Mouse (Mus musculus): ENCODE results near the gene Sesn2. TPM values are rescaled to one million over a fixed set of nuclear protein-coding genes. Genes with fewer than 3 reads are reported as not detected.
"Not testable (repeated sequence)": the region's sequence is repeated elsewhere in the genome, so short reads cannot be mapped to it uniquely, and the experiment has no call there.

Sesn2 gene
- polyA plus RNA-seq, 2 experiments: 5.9 to 6.4 TPM

DNA sequence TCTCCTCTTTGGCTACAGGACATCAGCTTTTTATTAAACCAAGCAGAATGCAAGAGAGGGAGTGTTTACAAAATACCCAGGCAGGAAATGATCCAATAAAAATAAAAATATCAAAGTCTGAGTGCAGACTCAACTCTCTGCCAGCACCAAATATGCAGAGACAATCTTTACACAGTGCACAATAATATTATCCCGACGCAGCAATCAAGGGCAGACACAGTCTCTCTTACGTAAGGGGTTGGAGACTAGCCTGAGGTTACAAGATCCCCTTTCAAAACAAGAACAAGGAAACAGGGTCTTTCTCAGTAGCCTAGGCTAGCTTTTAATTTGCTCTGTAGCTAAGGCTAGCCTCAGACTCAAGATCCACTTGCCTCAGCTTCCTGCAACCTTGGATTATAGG, 21.8 kb downstream of the Sesn2 start:
- no peak overlapping the region for H3K27ac ChIP-seq (replicated peaks; ENCODE audit: low read depth, low read length)
- H3K9ac ChIP-seq (ENCODE audit: low read depth, low read length, severe bottlenecking): no peak overlapping the region
- DNase-seq (ENCODE audit: low spot score): no peak
- ATAC-seq (ENCODE audit: low FRiP score, low read depth): no peak
- no peak overlapping the region for H3K4me3 ChIP-seq (replicated peaks; ENCODE audit: low read length)
- no peaks in the 10 kb centered on the region for H3K27me3 ChIP-seq (ENCODE audit: control insufficient read depth, insufficient read depth, low read length)
- H3K9me3 ChIP-seq (ENCODE audit: control insufficient read depth, low read length): no peaks in the 10 kb centered on the region
- H3K4me1 ChIP-seq (ENCODE audit: control insufficient read depth, insufficient read depth, low read length): no peaks in the 10 kb centered on the region
- WGBS: 43% methylated on average over 3 of the region's 3 CpGs
- TF ChIP-seq POLR2A (IDR thresholded peaks at IDR 0.05; ENCODE audit: borderline replicate concordance, extremely low read depth, insufficient read depth, insufficient read length): no peak
- H3K4me2 ChIP-seq (replicated peaks; ENCODE audit: low read depth, low read length, severe bottlenecking): no peak overlapping the region
- 0 out of 2 replicates have a peak, but pooled peaks cover 3% of the 10 kb centered on the region for H3K36me3 ChIP-seq (ENCODE audit: control insufficient read depth, insufficient read depth, low read length)

DNA sequence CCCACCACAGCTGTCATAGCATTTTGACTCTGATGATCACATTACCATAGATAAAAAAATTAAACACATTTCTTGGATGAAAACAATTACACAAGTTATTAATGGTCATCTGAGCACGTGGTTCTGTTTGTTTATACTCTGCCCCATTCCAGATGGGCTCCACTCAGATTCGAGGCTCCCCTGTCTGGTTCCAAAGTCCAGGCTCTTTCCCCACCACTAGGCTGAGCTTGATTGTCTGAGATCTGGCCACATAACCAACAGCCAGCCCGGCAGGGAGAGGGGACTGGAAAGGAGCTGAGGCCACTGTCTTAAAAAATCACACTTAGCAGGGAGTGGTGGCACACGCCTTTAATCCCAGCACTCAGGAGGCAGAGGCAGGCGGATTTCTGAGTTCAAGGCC, 25.5 kb downstream of the Sesn2 start:
- no peak for DNase-seq (ENCODE audit: low spot score)
- TF ChIP-seq POLR2A (IDR thresholded peaks at IDR 0.05; ENCODE audit: borderline replicate concordance, extremely low read depth, insufficient read depth, insufficient read length): no peak
- H3K36me3 ChIP-seq (ENCODE audit: control insufficient read depth, insufficient read depth, low read length): no peaks in the 10 kb centered on the region
- no peak overlapping the region for H3K27ac ChIP-seq (replicated peaks; ENCODE audit: low read depth, low read length)
- H3K4me3 ChIP-seq (replicated peaks; ENCODE audit: low read length): no peak overlapping the region
- no peak for ATAC-seq (ENCODE audit: low FRiP score, low read depth)
- H3K9ac ChIP-seq (ENCODE audit: low read depth, low read length, severe bottlenecking): no peak overlapping the region
- no peak overlapping the region for H3K4me2 ChIP-seq (replicated peaks; ENCODE audit: low read depth, low read length, severe bottlenecking)
- H3K9me3 ChIP-seq (ENCODE audit: control insufficient read depth, low read length): no peaks in the 10 kb centered on the region
- H3K27me3 ChIP-seq (ENCODE audit: control insufficient read depth, insufficient read depth, low read length): no peaks in the 10 kb centered on the region
- H3K4me1 ChIP-seq (ENCODE audit: control insufficient read depth, insufficient read depth, low read length): no peaks in the 10 kb centered on the region
- 63% methylated on average over 5 of the region's 5 CpGs for WGBS

DNA sequence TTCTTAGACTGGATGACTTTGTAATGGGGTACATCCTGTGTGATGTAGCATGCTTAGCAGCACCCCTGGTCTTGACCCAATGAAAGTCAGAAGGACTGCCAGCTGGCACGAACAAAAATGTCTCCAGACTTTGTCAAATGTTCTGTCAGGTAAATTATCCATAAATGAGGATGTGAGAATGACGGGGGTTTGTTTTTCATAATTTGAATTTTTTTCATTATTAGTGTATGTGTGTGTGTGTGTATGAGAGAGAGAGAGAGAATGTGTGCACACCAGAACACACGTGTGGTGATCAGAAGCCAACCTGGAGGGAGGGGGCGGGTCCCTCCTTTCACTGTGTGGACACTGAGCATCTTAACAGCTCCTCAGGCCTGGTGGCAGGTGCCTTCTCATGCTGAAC, 26.1 kb downstream of the Sesn2 start:
- Histone ChIP-seq H3K4me2 (replicated peaks; ENCODE audit: low read depth, low read length, severe bottlenecking) (no peak overlapping the region), H3K36me3 (ENCODE audit: control insufficient read depth, insufficient read depth, low read length) (no peaks in the 10 kb centered on the region), H3K4me3 (replicated peaks; ENCODE audit: low read length) (no peak overlapping the region), H3K27me3 (ENCODE audit: control insufficient read depth, insufficient read depth, low read length) (no peaks in the 10 kb centered on the region), H3K9me3 (ENCODE audit: control insufficient read depth, low read length) (no peaks in the 10 kb centered on the region), H3K9ac (ENCODE audit: low read depth, low read length, severe bottlenecking) (no peak overlapping the region), H3K4me1 (ENCODE audit: control insufficient read depth, insufficient read depth, low read length) (no peaks in the 10 kb centered on the region), H3K27ac (replicated peaks; ENCODE audit: low read depth, low read length) (no peak overlapping the region)
- DNase-seq (ENCODE audit: low spot score): no peak
- 74% methylated on average over 4 of the region's 4 CpGs for WGBS
- no peak for TF ChIP-seq POLR2A (IDR thresholded peaks at IDR 0.05; ENCODE audit: borderline replicate concordance, extremely low read depth, insufficient read depth, insufficient read length)
- no peak for ATAC-seq (ENCODE audit: low FRiP score, low read depth)

DNA sequence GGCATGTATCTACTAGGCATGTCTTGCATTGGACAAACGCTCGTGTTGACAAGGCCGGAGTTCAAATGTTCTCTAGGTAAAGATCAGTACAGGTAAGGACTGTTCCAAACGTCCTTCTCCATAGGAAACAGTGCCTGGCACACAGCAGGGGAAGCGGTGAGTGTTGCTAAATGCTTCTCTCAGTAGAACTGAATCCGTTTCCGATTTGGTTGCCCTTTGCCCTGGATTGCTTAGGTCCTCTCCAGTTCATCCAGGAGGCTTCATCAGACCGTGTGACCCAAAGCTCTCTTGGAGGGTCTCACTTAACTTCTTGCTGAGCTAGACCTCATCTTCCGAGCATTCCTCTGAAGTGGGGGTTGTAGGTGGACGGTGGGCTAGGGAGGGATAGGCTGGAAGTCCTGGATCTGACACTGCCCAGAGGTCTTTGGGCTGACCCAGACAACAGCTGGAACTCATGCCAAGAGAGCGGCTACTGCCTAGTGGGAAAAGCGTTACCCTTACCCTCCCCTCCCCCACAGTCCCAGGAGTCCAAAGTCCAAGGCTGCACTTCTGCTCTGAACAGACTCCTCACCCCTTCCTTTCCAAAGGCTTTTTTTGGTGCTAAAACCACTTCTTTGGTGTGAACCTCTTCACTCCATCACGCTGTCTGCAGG, 27.2 kb downstream of the Sesn2 start:
- TF ChIP-seq POLR2A (IDR thresholded peaks at IDR 0.05; ENCODE audit: borderline replicate concordance, extremely low read depth, insufficient read depth, insufficient read length): no peak
- H3K4me2 ChIP-seq (replicated peaks; ENCODE audit: low read depth, low read length, severe bottlenecking): no peak overlapping the region
- no peaks in the 10 kb centered on the region for H3K4me1 ChIP-seq (ENCODE audit: control insufficient read depth, insufficient read depth, low read length)
- WGBS: 69% methylated on average over 13 of the region's 13 CpGs
- no peak overlapping the region for H3K4me3 ChIP-seq (replicated peaks; ENCODE audit: low read length)
- no peaks in the 10 kb centered on the region for H3K36me3 ChIP-seq (ENCODE audit: control insufficient read depth, insufficient read depth, low read length)
- no peaks in the 10 kb centered on the region for H3K27me3 ChIP-seq (ENCODE audit: control insufficient read depth, insufficient read depth, low read length)
- H3K27ac ChIP-seq (replicated peaks; ENCODE audit: low read depth, low read length): no peak overlapping the region
- H3K9ac ChIP-seq (ENCODE audit: low read depth, low read length, severe bottlenecking): no peak overlapping the region
- DNase-seq (ENCODE audit: low spot score) (no peak), ATAC-seq (ENCODE audit: low FRiP score, low read depth) (no peak)
- no peaks in the 10 kb centered on the region for H3K9me3 ChIP-seq (ENCODE audit: control insufficient read depth, low read length)

DNA sequence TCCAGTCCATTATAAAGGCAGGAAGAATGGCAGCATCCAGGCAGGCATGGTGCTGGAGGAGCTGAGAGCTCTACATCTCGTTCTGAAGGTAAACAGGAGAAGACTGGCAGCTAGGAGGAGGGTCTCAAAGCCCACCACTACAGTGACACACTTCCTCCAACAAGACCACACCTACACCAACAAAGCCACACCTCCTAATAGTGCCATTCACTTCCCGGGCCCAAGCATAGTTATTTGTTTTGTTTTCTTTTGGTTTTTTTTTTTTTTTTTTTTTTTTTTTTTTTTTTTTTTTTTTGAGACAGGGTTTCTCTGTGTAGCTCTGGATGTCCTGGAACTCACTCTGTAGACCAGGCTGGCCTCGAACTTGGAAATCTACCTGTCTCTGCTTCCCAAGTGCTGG, 28.2 kb downstream of the Sesn2 start:
- H3K4me3 ChIP-seq (replicated peaks; ENCODE audit: low read length); ATAC-seq (ENCODE audit: low FRiP score, low read depth); H3K27ac ChIP-seq (replicated peaks; ENCODE audit: low read depth, low read length); H3K9ac ChIP-seq (ENCODE audit: low read depth, low read length, severe bottlenecking); DNase-seq (ENCODE audit: low spot score); H3K27me3 ChIP-seq (ENCODE audit: control insufficient read depth, insufficient read depth, low read length); H3K9me3 ChIP-seq (ENCODE audit: control insufficient read depth, low read length); H3K4me1 ChIP-seq (ENCODE audit: control insufficient read depth, insufficient read depth, low read length); H3K4me2 ChIP-seq (replicated peaks; ENCODE audit: low read depth, low read length, severe bottlenecking); H3K36me3 ChIP-seq (ENCODE audit: control insufficient read depth, insufficient read depth, low read length): not testable (repeated sequence)
- WGBS: 68% methylated on average over 3 of the region's 3 CpGs

DNA sequence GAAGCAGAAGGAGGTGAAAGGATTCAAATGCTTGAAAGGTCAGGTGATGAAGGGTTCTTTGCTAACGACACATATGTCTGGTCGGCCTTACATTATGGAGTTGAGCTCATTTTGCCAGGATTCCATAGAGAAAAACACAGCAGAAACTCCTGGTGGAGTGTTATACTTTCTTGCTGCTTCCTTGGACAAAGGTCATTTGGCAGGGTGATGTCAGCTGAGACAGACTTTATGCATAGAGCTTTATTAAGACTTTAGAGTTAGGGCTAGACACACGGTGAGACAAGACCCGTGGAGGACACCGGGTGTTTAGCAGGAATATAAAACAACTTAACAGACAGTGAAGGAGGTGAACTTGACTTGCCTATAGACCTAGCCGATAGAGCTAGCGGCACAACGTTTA, 32.5 kb downstream of the Sesn2 start:
- TF ChIP-seq POLR2A (IDR thresholded peaks at IDR 0.05; ENCODE audit: borderline replicate concordance, extremely low read depth, insufficient read depth, insufficient read length): no peak
- no peak overlapping the region for H3K4me2 ChIP-seq (replicated peaks; ENCODE audit: low read depth, low read length, severe bottlenecking)

More for the DNA sequence above, 32.5 kb downstream of the Sesn2 start:
- H3K27me3 ChIP-seq (ENCODE audit: control insufficient read depth, insufficient read depth, low read length): no peaks in the 10 kb centered on the region
- no peaks in the 10 kb centered on the region for H3K9me3 ChIP-seq (ENCODE audit: control insufficient read depth, low read length)
- no peaks in the 10 kb centered on the region for H3K4me1 ChIP-seq (ENCODE audit: control insufficient read depth, insufficient read depth, low read length)
- H3K36me3 ChIP-seq (ENCODE audit: control insufficient read depth, insufficient read depth, low read length): no peaks in the 10 kb centered on the region
- no peak overlapping the region for H3K9ac ChIP-seq (ENCODE audit: low read depth, low read length, severe bottlenecking)
- no peak overlapping the region for H3K4me3 ChIP-seq (replicated peaks; ENCODE audit: low read length)
- 91% methylated on average over 8 of the region's 8 CpGs for WGBS
- H3K27ac ChIP-seq (replicated peaks; ENCODE audit: low read depth, low read length): no peak overlapping the region
- DNase-seq (ENCODE audit: low spot score) (no peak), ATAC-seq (ENCODE audit: low FRiP score, low read depth) (no peak)

Measured in limb, embryonic 14.5 days (tissue).